Mouse (Mus musculus) heart, postnatal 0 days (tissue): ENCODE measurements around the gene Prkaa1. TPM values are rescaled to one million over a fixed set of nuclear protein-coding genes. Genes with fewer than 3 reads are reported as not detected.
"Not testable (repeated sequence)": the region's sequence is repeated elsewhere in the genome, so short reads cannot be mapped to it uniquely, and the experiment has no call there.

Source experiments
- ATAC-seq: fragments of 200-750 bp; cut with Nextera tagmentation; 2 replicates; pipeline ENCODE4 v1.8.0; 2017; ENCODE audit warnings: low read depth, moderate number of reproducible peaks, moderate library complexity; ENCODE audit not compliant: insufficient read depth
- DNase-seq: peaks from one replicate; pipeline ENCODE4 v3.0.0-alpha.2; 2016; ENCODE audit warnings: low spot score
- H3K27ac ChIP-seq: fragments of 300-500 bp; sonication (generic); 2 replicates; pipeline ENCODE4 v1.5.1; 2014; ENCODE audit warnings: low read depth, mild to moderate bottlenecking
- H3K27me3 ChIP-seq: fragments of 300-500 bp; sonication (generic); 2 replicates; pipeline ENCODE4 v1.6.1; 2014; ENCODE audit warnings: low read length, mixed read lengths; ENCODE audit not compliant: control insufficient read depth, insufficient read depth
- H3K36me3 ChIP-seq: fragments of 300-500 bp; sonication (generic); replicated peaks from 2 replicates; pipeline ENCODE4 v1.6.1; 2014; ENCODE audit warnings: low read length, mixed read lengths; ENCODE audit not compliant: control insufficient read depth, insufficient read depth
- H3K4me1 ChIP-seq: fragments of 300-500 bp; sonication (generic); 2 replicates; pipeline ENCODE4 v1.6.1; 2014; ENCODE audit warnings: antibody characterized with exemption; ENCODE audit not compliant: control insufficient read depth, insufficient read depth
- H3K4me2 ChIP-seq: fragments of 300-500 bp; sonication (generic); 2 replicates; pipeline ENCODE4 v1.6.1; 2014; ENCODE audit warnings: low read depth, mild to moderate bottlenecking, low read length, moderate library complexity
- H3K4me3 ChIP-seq: fragments of 300-500 bp; sonication (generic); 2 replicates; pipeline ENCODE4 v1.5.1; 2014; ENCODE audit warnings: low read depth, low read length
- H3K9ac ChIP-seq: fragments of 300-500 bp; sonication (generic); replicated peaks from 2 replicates; pipeline ENCODE4 v1.6.1; 2014; ENCODE audit warnings: low read depth, low read length, mixed read lengths
- H3K9me3 ChIP-seq: fragments of 300-500 bp; sonication (generic); replicated peaks from 2 replicates; pipeline ENCODE4 v1.6.1; 2016; ENCODE audit warnings: low read length; ENCODE audit not compliant: control insufficient read depth
- CTCF ChIP-seq: IDR thresholded peaks from 2 replicates; pipeline ENCODE4 v1.5.1; 2016; ENCODE audit warnings: antibody characterized with exemption, control low read depth, low read depth
- EP300 ChIP-seq: IDR thresholded peaks from 2 replicates; pipeline ENCODE4 v1.6.1; 2016; ENCODE audit warnings: antibody characterized with exemption, low read depth
- WGBS: fragments of 180-500 bp; shearing (Covaris S2); extraction: QIAGEN DNeasy Blood & Tissue Kit; methylation state at CpG from one replicate; pipeline ENCODE4 v1.1.7; 2014; 5-methylcytosine and 5-hydroxymethylcytosine counted together
- polyA plus RNA-seq: library from polyadenylated mRNA; unstranded; fragments of >200 nt; fragmentation: Nextera tagmentation; extraction: Ambion mirVana; gene quantifications from 2 replicates; pipeline ENCODE4 v1.2.1, GENCODE M21; 2015
- total RNA-seq: library from RNA; depleted of rRNA; stranded (reverse); fragments of >200 nt; gene quantifications from 2 replicates; pipeline ENCODE4 v1.2.3, GENCODE M21; 2014; ENCODE audit warnings: low replicate concordance

Prkaa1 gene
- total and polyA plus RNA-seq, 2 experiments from 2014 or later: 10.0 to 15.5 TPM

GRCm38 (mm10) chr15:5121535-5122313, 21.9 kb upstream of the Prkaa1 start:
- H3K4me1 ChIP-seq: peaks cover 10% of the 10 kb centered on the region
- WGBS: 85% methylated on average over 12 of the region's 12 CpGs
- H3K36me3 ChIP-seq: peaks cover 47% of the 10 kb centered on the region
- DNase-seq: no peak
- no peaks in the 10 kb centered on the region for H3K27me3 ChIP-seq
- H3K4me3 ChIP-seq: no peak overlapping the region
- no peak overlapping the region for H3K9ac ChIP-seq
- H3K27ac ChIP-seq: no peak overlapping the region
- no peak overlapping the region for H3K4me2 ChIP-seq
- no peak for ATAC-seq
- no peaks in the 10 kb centered on the region for H3K9me3 ChIP-seq
- TF ChIP-seq CTCF (no peak), EP300 (no peak)

GRCm38 (mm10) chr15:5126456-5126855, 17.2 kb upstream of the Prkaa1 start:
- Histone ChIP-seq H3K9ac (no peak overlapping the region), H3K4me3 (no peak overlapping the region), H3K4me2 (no peak overlapping the region), H3K27me3 (no peaks in the 10 kb centered on the region), H3K36me3 (peaks cover 9% of the 10 kb centered on the region; the same call in 1 of the 2 replicates), H3K9me3 (no peaks in the 10 kb centered on the region), H3K27ac (no peak overlapping the region), H3K4me1 (no peaks in the 10 kb centered on the region)
- TF ChIP-seq EP300 (no peak), CTCF (no peak)
- ATAC-seq: no peak
- WGBS: 68% methylated on average over 4 of the region's 4 CpGs
- DNase-seq: no peak

- WGBS: 82% methylated on average over 2 of the region's 2 CpGs
Observed at GRCm38 (mm10) chr15:5127487-5127886, 16.2 kb upstream of the Prkaa1 start.

GRCm38 (mm10) chr15:5128176-5128940, 15.3 kb upstream of the Prkaa1 start:
- Histone ChIP-seq H3K27me3 (no peaks in the 10 kb centered on the region), H3K9ac (no peak overlapping the region), H3K36me3 (no peaks in the 10 kb centered on the region; the same call in 1 of the 2 replicates), H3K27ac (no peak overlapping the region), H3K4me3 (no peak overlapping the region), H3K4me2 (no peak overlapping the region), H3K4me1 (no peaks in the 10 kb centered on the region), H3K9me3 (no peaks in the 10 kb centered on the region)
- 53% methylated on average over 5 of the region's 5 CpGs for WGBS
- DNase-seq: no peak
- no peak for ATAC-seq
- no peak for TF ChIP-seq EP300

More at GRCm38 (mm10) chr15:5127487-5127886, 16.2 kb upstream of the Prkaa1 start:
- no peak for TF ChIP-seq CTCF
- TF ChIP-seq EP300: no peak
- DNase-seq: no peak
- Histone ChIP-seq H3K4me1 (no peaks in the 10 kb centered on the region), H3K9ac (no peak overlapping the region), H3K4me3 (no peak overlapping the region), H3K9me3 (no peaks in the 10 kb centered on the region), H3K27me3 (no peaks in the 10 kb centered on the region), H3K4me2 (no peak overlapping the region), H3K36me3 (no peaks in the 10 kb centered on the region; the same call in 1 of the 2 replicates), H3K27ac (no peak overlapping the region)
- ATAC-seq: no peak

- WGBS: 86% methylated on average over 12 of the region's 12 CpGs
- TF ChIP-seq CTCF (no peak), EP300 (no peak)
- Histone ChIP-seq H3K4me3 (no peak overlapping the region), H3K4me2 (no peak overlapping the region), H3K9ac (no peak overlapping the region), H3K9me3 (no peaks in the 10 kb centered on the region), H3K27me3 (no peaks in the 10 kb centered on the region), H3K36me3 (no peaks in the 10 kb centered on the region; the same call in 1 of the 2 replicates), H3K4me1 (no peaks in the 10 kb centered on the region), H3K27ac (no peak overlapping the region)
- ATAC-seq: no peak
- DNase-seq: no peak
Observed at GRCm38 (mm10) chr15:5129111-5129805, 14.4 kb upstream of the Prkaa1 start.

GRCm38 (mm10) chr15:5130887-5131668, 12.6 kb upstream of the Prkaa1 start:
- H3K4me3 ChIP-seq, H3K27ac ChIP-seq, DNase-seq, H3K27me3 ChIP-seq, H3K4me1 ChIP-seq, ATAC-seq, H3K4me2 ChIP-seq, H3K36me3 ChIP-seq, H3K9me3 ChIP-seq, H3K9ac ChIP-seq: not testable (repeated sequence)
- WGBS: 56% methylated on average over 14 of the region's 14 CpGs
